Mouse (Mus musculus) splenic B cell, adult 2 months (primary cell): ENCODE data around the gene Tia1.

Source experiments
- DNase-seq: peaks from one replicate; pipeline ENCODE4 v3.0.0-alpha.2; 2011; ENCODE audit warnings: low read depth, low spot score
- H3K27me3 ChIP-seq: 2 replicates; pipeline ENCODE4 v1.6.1; 2012; ENCODE audit warnings: mild to moderate bottlenecking, low read length, moderate library complexity, mixed read lengths; ENCODE audit not compliant: control insufficient read depth, poor library complexity, insufficient read depth, severe bottlenecking
- H3K36me3 ChIP-seq: 2 replicates; pipeline ENCODE4 v1.6.1; 2012; ENCODE audit warnings: mild to moderate bottlenecking, low read length, moderate library complexity, mixed read lengths; ENCODE audit not compliant: control insufficient read depth, poor library complexity, insufficient read depth, severe bottlenecking

The Tia1 gene

DNA sequence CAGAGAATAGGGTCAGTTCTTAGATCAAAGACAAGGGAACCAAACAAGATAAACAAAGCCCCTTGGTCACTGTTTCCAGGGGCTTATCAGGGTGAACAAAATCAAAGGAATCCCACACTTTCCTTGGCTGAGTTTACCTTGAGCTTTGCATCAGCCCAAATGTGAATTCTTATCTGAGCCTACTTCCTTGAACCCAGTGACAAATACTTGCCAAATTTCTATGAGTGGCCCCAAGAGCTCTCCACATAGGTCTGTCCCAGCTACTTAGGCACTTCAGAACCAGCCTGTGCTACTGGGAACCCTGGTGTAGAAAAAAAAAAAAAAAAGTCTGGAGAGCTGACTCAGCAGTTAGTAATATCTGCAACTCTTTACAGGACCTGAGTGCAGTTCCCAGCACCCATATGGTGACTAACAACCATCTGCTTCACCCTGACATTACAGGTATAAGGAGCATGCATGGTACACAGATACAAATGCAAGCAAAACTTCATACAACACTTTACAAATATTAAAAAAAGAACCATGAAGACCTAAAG is 70.7 kb downstream of the Tia1 start:
- H3K27me3 ChIP-seq = no peaks in the 10 kb centered on the region
- no peak for DNase-seq
- H3K36me3 ChIP-seq = no peaks in the 10 kb centered on the region; the same call in 1 of the 2 replicates

DNA sequence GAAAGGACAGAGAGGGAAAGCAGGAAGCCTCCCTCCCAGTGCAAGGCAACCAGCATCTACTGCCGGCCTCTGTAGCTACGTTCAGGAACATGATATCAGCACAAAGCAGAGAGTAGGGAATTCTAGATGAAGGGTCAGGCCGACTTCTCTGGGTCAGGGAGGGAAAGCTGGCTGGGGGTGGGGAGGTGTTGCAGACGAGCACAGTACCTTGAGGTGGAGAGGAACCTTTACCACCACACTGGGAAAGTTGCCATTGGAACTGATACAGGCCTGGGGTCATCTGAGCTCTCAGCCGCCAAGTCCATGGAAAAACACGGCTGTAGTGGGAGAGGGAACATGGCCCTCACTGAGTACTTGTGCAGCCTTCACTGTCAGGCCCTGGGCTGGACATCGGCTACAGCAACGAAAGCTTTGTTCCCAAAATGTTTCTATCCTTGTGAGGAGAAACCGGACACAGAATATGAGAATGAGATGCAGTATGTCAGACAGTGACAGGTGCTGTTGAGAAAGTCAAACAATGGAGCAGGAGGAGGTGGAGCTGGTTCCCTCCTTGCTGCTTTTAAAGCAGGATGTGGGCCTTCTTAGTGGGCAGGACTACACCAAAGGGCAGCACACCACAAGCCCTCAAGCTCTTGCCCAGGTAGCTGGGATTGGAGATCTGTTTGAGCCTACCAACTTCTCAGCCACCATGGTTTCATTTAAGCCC is 71.6 kb downstream of the Tia1 start:
- Histone ChIP-seq H3K27me3 (no peaks in the 10 kb centered on the region), H3K36me3 (no peaks in the 10 kb centered on the region; the same call in 1 of the 2 replicates)
- no peak for DNase-seq

DNA sequence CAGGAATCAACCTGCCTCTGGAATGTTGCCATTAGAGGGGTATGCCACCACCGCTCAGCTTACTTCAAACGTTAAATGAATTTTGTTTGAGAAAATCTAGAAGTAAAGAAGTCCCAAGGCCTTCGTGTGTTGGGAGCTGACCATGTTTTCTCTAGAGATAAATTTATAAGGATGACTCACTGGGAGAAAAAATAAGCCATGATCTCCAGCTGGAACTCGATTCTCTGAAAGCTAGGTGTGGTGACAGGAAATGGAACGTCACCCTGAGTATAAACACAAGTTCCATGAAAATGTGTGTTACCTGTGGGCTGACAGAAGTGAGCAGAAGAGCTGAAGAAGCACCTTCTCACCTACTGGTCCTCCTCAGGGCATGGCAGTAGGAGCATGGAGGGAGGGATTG is 72.9 kb downstream of the Tia1 start:
- Histone ChIP-seq H3K27me3 (no peaks in the 10 kb centered on the region), H3K36me3 (no peaks in the 10 kb centered on the region)
- DNase-seq = no peak

DNA sequence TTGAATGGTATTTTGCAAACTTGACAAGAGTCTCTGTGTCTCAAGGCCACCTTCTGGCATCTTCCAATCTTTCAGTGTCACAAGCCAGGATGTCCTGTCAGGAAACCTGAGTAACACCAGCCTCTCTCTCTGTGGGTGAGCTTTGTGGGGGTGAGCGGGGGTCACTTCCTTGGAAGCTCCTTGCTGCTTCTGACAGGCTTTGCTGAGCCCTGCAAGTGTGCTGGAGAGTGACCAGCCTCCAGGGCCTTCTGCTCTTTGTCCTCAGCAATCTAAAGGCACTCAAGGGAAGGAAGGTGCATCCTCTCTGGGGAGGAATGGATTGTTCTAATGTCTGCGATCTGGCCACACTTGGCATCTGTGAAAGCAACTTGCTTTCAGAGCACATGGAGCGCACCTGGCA is 75.3 kb downstream of the Tia1 start:
- H3K27me3 ChIP-seq = no peaks in the 10 kb centered on the region
- DNase-seq = no peak

DNA sequence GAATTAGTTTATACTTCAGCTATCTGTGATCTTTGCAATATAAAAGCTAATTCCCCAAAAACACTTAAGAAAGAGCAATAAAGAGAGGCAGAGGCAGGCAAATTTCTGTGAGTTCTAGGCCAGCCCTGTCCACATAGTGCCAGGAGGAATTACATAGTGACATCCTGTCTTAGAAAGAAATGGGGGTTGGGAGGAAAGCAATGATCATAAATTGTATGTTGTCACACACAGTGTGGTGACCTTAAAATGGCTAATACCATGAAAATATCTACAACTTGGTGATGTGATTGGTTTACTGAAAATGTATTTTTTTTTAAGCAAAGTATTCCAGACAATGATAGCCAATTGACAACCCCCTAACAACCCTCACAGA is 75.8 kb downstream of the Tia1 start:
- Histone ChIP-seq H3K27me3 (no peaks in the 10 kb centered on the region), H3K36me3 (no peaks in the 10 kb centered on the region)
- DNase-seq = no peak

More for the DNA sequence above, 75.3 kb downstream of the Tia1 start:
- no peaks in the 10 kb centered on the region for H3K36me3 ChIP-seq

DNA sequence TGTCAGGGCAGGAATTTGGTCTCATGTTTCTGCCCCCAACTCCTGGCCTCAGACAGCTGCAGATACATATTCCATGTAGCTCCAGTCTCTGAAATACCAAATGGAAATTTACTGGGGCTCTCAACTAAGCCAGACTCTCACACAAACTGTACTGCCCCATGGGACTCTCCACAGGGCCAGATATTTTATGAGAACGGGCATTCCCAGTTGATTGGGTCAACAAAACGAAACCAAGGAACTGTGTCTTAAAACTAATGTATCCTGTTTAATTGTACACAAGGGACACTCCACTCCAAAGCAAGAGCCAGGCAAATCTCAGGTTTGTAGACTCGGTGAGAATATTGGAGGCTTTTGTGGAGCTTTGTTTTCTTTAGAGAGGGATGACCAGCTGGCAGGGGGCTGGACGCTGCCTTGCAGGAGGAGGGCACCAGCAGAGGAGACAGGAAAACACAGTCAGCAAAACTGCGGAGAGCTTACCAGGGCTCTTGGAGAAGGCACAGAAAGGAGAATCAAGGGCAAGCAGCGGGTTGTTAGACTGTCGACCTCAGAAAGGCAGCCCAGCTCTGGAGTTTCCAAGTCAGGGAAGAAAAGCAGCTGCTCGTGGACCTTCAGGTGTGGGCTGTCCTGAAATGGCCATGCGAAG is 76.3 kb downstream of the Tia1 start:
- no peak for DNase-seq
- Histone ChIP-seq H3K36me3 (no peaks in the 10 kb centered on the region), H3K27me3 (no peaks in the 10 kb centered on the region)

DNA sequence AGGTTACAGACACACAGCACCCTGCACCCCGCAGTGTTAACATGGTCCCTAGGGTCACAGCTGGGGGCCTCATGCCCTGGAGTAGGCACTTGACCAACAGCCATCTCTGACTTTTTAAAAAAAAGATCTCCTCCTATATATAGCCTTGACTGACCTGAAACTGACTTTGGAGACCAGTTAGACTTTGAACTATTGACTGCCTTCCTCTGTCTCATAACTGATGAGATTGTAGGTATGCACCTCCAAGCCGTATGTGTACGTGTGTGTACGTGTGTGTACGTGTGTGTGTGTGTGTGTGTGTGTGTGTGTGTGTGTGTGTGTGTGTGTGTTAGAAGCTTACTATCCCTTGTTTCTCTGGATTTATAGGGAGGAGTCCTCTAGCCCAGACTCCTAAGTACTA is 77.9 kb downstream of the Tia1 start:
- Histone ChIP-seq H3K36me3 (no peaks in the 10 kb centered on the region), H3K27me3 (no peaks in the 10 kb centered on the region)
- DNase-seq = no peak
